Mouse (Mus musculus) CD4-positive helper T cell, adult 2 months (primary cell): Measurements from ENCODE around the gene Aldob.
A peak's percentile ranks its signal among the peaks of the same experiment; 100 is the strongest.

ENCODE experiments used
- DNase-seq: peaks from one replicate; pipeline ENCODE4 v3.0.0-alpha.2; 2012; ENCODE audit warnings: low read depth, missing footprints, low spot score

Gene Aldob

GRCm38 (mm10) chr4:49549383-49549782, at the start of gene Aldob:
Gene Aldob, minus strand, starts transcription at chr4:49549546.
- no peak for DNase-seq

- no peak for DNase-seq
Observed at GRCm38 (mm10) chr4:49597183-49598100, 48.1 kb upstream of the Aldob start, which contains the start of gene Tmem246. Gene Tmem246, minus strand, starts transcription at chr4:49597876.

GRCm38 (mm10) chr4:49596846-49597182, 47.5 kb upstream of the Aldob start:
- DNase-seq: no peak

- DNase-seq: no peak
Observed at GRCm38 (mm10) chr4:49590152-49590551, 40.8 kb upstream of the Aldob start.

- no peak for DNase-seq
Observed at GRCm38 (mm10) chr4:49586811-49587210, 37.5 kb upstream of the Aldob start.

GRCm38 (mm10) chr4:49585524-49586101, 36.3 kb upstream of the Aldob start:
- DNase-seq: no peak

- DNase-seq: no peak
Observed at GRCm38 (mm10) chr4:49583965-49584831, 34.9 kb upstream of the Aldob start.

- no peak for DNase-seq
Observed at GRCm38 (mm10) chr4:49581256-49581655, 31.9 kb upstream of the Aldob start.

- DNase-seq: no peak
Observed at GRCm38 (mm10) chr4:49572194-49572593, 22.8 kb upstream of the Aldob start.

GRCm38 (mm10) chr4:49567613-49568012, 18.3 kb upstream of the Aldob start:
- peak; percentile 64 for DNase-seq

- DNase-seq: no peak
Observed at GRCm38 (mm10) chr4:49559915-49560772, 10.8 kb upstream of the Aldob start.

- no peak for DNase-seq
Observed at GRCm38 (mm10) chr4:49558181-49558580, 8.8 kb upstream of the Aldob start.

GRCm38 (mm10) chr4:49557375-49557774, 8.0 kb upstream of the Aldob start:
- DNase-seq: no peak

- DNase-seq: no peak
Observed at GRCm38 (mm10) chr4:49553380-49553779, 4.0 kb upstream of the Aldob start.

GRCm38 (mm10) chr4:49547544-49548219, 1.7 kb downstream of the Aldob start:
- DNase-seq: no peak

- DNase-seq: no peak
Observed at GRCm38 (mm10) chr4:49546873-49547543, 2.3 kb downstream of the Aldob start.

GRCm38 (mm10) chr4:49546026-49546425, 3.3 kb downstream of the Aldob start:
- DNase-seq: no peak

- DNase-seq: no peak
Observed at GRCm38 (mm10) chr4:49540966-49541365, 8.4 kb downstream of the Aldob start.

GRCm38 (mm10) chr4:49539665-49540064, 9.7 kb downstream of the Aldob start:
- DNase-seq: no peak

GRCm38 (mm10) chr4:49536671-49537070, 12.7 kb downstream of the Aldob start:
- no peak for DNase-seq
